Mouse (Mus musculus) left cerebral cortex, postnatal 25 days (tissue): ENCODE measurements around the gene 1700001L19Rik. TPM values are rescaled to one million over a fixed set of nuclear protein-coding genes. Genes with fewer than 3 reads are reported as not detected.
"Not testable (repeated sequence)": the region's sequence is repeated elsewhere in the genome, so short reads cannot be mapped to it uniquely, and the experiment has no call there.

ENCODE experiments used
- DNase-seq, 2 experiments: peaks; one replicate each; pipeline ENCODE4 v3.0.0; 2022; ENCODE audit warnings: low spot score in 2 of 2, mixed read lengths in 1 of 2
- intact Hi-C: fragments of 180-260 bp; cut with DNase I; formaldehyde crosslinking; loops from one replicate; pipeline ENCODE4 v1.15.1; 2025
- total RNA-seq, 2 experiments: library from RNA; stranded (reverse); gene quantifications; 2 replicates each; pipeline ENCODE4 v1.2.3; 2021

1700001L19Rik gene
- total RNA-seq: 10 to 100 TPM; 20.6 to 27.6 TPM

DNA sequence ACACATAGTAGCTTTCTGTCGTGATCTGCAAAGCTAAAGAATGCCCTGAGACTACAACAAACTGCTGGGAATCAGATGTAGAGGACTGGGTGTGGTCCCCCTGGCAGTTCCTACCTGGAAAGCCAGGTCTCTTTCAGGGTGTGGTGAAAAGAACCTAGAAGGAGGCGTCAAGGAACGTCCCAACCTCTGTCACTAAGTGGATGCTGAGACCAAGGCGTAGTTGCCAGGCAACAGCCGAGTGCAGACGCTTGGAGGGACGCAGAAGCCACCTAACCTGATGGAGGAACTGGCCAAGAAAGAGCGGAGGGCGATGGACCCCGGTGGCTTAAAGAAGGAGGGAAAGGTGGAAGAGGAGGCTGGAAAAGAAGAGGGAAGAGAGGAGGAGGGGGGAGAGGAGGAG, at the start of gene 1700001L19Rik:
TSS of gene 1700001L19Rik (plus strand) at position 223 of the 400 bp plus-strand sequence.
- peak; percentile 60 to 61 for DNase-seq
- intact Hi-C loops: no loop called here

DNA sequence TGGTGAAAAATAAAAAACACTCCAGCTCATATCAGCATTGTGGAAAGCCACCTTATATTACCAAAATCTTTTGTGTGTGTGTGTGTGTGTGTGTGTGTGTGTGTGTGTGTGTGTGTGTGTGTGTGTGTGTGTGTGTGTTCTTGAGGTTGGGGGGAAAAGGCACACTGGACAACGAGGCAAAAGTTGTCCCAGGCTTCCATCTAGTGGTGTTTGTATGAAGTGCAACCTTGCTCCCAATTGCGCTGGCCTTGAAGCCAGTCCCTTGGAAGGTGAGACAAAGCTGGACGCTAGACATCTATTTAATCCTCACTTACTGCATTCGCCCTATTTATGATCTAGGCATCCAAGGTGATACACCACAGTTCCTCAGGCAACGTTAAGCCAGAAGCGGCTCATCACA, 43.8 kb upstream of the 1700001L19Rik start:
- intact Hi-C loops, DNase-seq: not testable (repeated sequence)

DNA sequence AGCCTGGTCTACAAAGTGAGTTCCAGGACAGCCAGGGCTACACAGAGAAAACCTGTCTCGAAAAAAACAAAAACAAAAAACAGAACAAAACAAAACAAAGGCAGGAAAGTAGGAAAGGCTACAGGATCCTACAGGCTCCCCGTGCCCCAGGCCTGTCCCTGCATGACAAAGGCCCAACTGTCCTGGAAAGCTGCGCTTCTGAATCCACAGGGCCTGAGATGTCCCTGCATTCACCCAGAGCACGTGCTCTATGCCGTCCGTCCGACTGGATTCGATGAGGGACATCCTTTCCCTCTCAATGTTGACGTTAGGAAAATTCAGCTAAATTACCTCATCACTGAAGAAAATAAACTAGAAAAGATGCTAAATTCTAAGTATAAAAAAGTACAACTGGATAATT, 29.1 kb upstream of the 1700001L19Rik start:
- no peak for DNase-seq
- intact Hi-C loops: loop anchor here (10.0 kb wide), 1 partner anchor 703 kb away; the partner anchor contains the start of gene BC048507

GRCm38 (mm10) chr13:68568548-68568947, 28.7 kb upstream of the 1700001L19Rik start:
- intact Hi-C loops: loop anchor here (10.0 kb wide), 1 partner anchor 704 kb away; the partner anchor contains the start of gene BC048507

GRCm38 (mm10) chr13:68569589-68570336, 27.5 kb upstream of the 1700001L19Rik start:
- intact Hi-C loops: loop anchor here (10.0 kb wide), 1 partner anchor 705 kb away; the partner anchor contains the start of gene BC048507
- peak; percentile 87 to 88 for DNase-seq

More at GRCm38 (mm10) chr13:68568548-68568947, 28.7 kb upstream of the 1700001L19Rik start:
- DNase-seq: no peak

DNA sequence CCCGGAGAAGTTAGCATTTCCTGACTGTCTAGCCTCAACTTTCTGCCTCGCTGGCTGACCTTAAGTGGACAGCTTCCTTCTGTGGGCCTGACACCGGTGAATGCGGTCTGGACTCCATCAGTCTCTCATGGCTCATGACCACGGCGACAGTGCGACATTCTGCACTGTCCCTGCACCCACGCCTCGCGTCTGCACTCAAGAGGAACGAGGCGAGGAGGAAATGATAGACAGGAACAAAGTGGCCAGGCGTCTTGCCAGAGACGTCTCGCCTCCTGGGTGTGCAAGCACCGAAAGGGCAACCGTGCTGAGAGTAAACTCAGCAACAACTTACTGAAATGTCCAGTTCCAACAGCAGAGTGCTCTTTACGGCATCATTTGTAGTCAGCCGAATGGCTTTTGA, 25.0 kb upstream of the 1700001L19Rik start:
- DNase-seq: no peak
- intact Hi-C loops: no loop called here

- intact Hi-C loops: no loop called here
- DNase-seq: no peak
These were observed 24.0 kb upstream of the 1700001L19Rik start for GRCm38 (mm10) chr13:68572966-68573913.

DNA sequence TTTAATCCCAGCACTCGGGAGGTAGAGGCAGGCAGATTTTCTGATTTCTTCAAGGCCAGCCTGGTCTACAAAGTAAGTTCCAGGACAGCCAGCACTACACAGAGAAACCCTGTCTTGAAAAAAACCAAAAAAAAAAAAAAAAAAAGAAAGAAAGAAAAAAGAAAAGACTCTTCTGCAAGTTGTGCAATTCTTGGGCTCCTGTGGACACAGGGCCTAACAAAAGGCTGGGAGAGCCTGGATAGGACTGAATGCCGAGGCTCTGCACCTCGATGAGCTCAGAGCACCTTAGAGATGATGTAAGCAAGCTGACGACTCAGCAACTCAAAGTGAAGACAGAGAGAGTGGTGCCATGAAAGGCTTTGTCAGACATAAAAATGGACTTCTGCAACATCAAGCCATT, 22.8 kb upstream of the 1700001L19Rik start:
- intact Hi-C loops: no loop called here
- no peak for DNase-seq

- peak; percentile 47 to 65 for DNase-seq
- intact Hi-C loops: no loop called here
These were observed 19.3 kb upstream of the 1700001L19Rik start for GRCm38 (mm10) chr13:68577945-68578344.

GRCm38 (mm10) chr13:68581086-68581740, 16.0 kb upstream of the 1700001L19Rik start:
- DNase-seq: no peak
- intact Hi-C loops: no loop called here

GRCm38 (mm10) chr13:68581747-68582516, 15.3 kb upstream of the 1700001L19Rik start, which contains the start of the genes Mtrr and Fastkd3:
TSS of gene Mtrr (minus strand) at chr13:68582149.
TSS of gene Fastkd3 (plus strand) at chr13:68582234.
- intact Hi-C loops: no loop called here
- peak; percentile 97 to 99 for DNase-seq

GRCm38 (mm10) chr13:68582517-68582780, 14.8 kb upstream of the 1700001L19Rik start:
- intact Hi-C loops: no loop called here
- no peak for DNase-seq

DNA sequence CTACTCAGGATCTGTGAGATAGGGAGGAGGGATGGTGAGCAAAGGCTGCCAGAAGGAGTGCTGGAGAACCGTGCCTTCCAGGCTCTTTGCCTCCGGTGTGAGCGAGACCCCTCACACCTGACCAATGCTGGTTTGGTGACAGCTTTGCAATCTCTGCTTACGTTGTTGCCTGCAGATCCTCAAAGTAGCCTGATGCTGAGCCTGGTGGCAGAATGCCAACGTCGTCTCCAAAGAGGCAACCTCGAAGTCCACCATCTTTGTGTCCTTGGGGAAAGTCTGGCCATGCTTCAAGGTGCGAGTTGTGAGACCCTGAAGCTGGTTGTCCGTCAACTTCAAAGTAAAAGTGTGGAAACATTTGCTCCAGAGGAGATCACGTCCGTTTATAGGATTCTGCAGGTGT, 13.3 kb upstream of the 1700001L19Rik start:
- DNase-seq: no peak
- intact Hi-C loops: no loop called here

GRCm38 (mm10) chr13:68585441-68585840, 11.8 kb upstream of the 1700001L19Rik start:
- intact Hi-C loops: no loop called here
- DNase-seq: no peak

- intact Hi-C loops: no loop called here
- DNase-seq: no peak
These were observed 8.9 kb upstream of the 1700001L19Rik start for GRCm38 (mm10) chr13:68588352-68588751.

DNA sequence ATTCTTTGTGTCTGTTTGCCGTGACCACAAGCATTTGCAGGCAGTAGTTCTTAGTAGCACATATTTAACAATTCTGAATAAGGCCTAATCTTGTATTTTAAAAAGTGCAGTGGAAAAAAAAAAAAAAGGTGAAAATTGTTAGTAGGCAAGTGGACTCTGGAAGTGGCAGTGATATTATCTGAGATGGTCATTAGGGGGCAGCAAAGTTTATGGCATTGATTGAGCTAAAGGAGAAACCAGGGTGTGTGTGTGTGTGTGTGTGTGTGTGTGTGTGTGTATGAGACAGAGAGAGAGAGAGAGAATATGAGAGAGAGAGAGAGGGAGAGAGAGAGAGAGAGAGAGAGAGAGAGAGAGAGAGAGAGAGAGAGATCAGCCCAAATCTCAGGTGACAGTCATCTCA, 3.4 kb upstream of the 1700001L19Rik start:
- peak in 1 of 2 experiments; percentile 59 for DNase-seq
- intact Hi-C loops: loop anchor here (5.0 kb wide), 1 partner anchor 1019 kb away; the partner anchor contains the start of gene Srd5a1

GRCm38 (mm10) chr13:68597667-68598066, 446 bp downstream of the 1700001L19Rik start:
- DNase-seq: peak in 1 of 2 experiments; percentile 31
- intact Hi-C loops: no loop called here

- intact Hi-C loops: no loop called here
- no peak for DNase-seq
These were observed 1.7 kb downstream of the 1700001L19Rik start for GRCm38 (mm10) chr13:68598953-68599352.

GRCm38 (mm10) chr13:68601184-68601583, 4.0 kb downstream of the 1700001L19Rik start:
- intact Hi-C loops: loop anchor here (5.0 to 10.0 kb wide), 3 partner anchors 494 to 1054 kb away; no protein-coding TSS in a partner anchor
- peak; percentile 60 to 70 for DNase-seq
